Mouse (Mus musculus): ENCODE results near the gene Lrguk. TPM values are rescaled to one million over a fixed set of nuclear protein-coding genes. Genes with fewer than 3 reads are reported as not detected.

Lrguk gene
- total RNA-seq, 1 experiment from 2014 or later, result 0.67 TPM

- no peak for DNase-seq
These were observed 118.8 kb downstream of the Lrguk start for GRCm38 (mm10) chr6:34148021-34148420.

- no peak for DNase-seq
These were observed 119.4 kb downstream of the Lrguk start for GRCm38 (mm10) chr6:34148639-34149038.

- DNase-seq, result no peak
These were observed 119.8 kb downstream of the Lrguk start for GRCm38 (mm10) chr6:34149066-34149465.

GRCm38 (mm10) chr6:34149821-34150220 lies 120.6 kb downstream of the Lrguk start:
- DNase-seq, result no peak

- DNase-seq, result no peak
These were observed 124.1 kb downstream of the Lrguk start for GRCm38 (mm10) chr6:34153069-34154052.

- DNase-seq, result peak; percentile 59
These were observed 125.0 kb downstream of the Lrguk start for GRCm38 (mm10) chr6:34154202-34154601.

GRCm38 (mm10) chr6:34155137-34155804 lies 126.0 kb downstream of the Lrguk start:
- no peak for DNase-seq

- DNase-seq, result no peak
These were observed 126.8 kb downstream of the Lrguk start for GRCm38 (mm10) chr6:34156057-34156456.

- DNase-seq, result no peak
These were observed 127.8 kb downstream of the Lrguk start for GRCm38 (mm10) chr6:34156841-34157748.

GRCm38 (mm10) chr6:34159998-34160815 lies 131.0 kb downstream of the Lrguk start:
- DNase-seq, result peak; percentile 36

GRCm38 (mm10) chr6:34160816-34161310 lies 131.6 kb downstream of the Lrguk start:
- DNase-seq, result no peak

- no peak for DNase-seq
These were observed 132.3 kb downstream of the Lrguk start for GRCm38 (mm10) chr6:34161511-34161910.

GRCm38 (mm10) chr6:34162607-34163006 lies 133.4 kb downstream of the Lrguk start:
- DNase-seq, result no peak

- DNase-seq, result no peak
These were observed 133.8 kb downstream of the Lrguk start for GRCm38 (mm10) chr6:34163014-34163413.

GRCm38 (mm10) chr6:34168834-34169233 lies 139.6 kb downstream of the Lrguk start:
- DNase-seq, result no peak

GRCm38 (mm10) chr6:34170844-34171494 lies 141.7 kb downstream of the Lrguk start:
- no peak for DNase-seq

GRCm38 (mm10) chr6:34171748-34172457 lies 142.7 kb downstream of the Lrguk start:
- DNase-seq, result no peak

GRCm38 (mm10) chr6:34173251-34173650 lies 144.0 kb downstream of the Lrguk start:
- DNase-seq, result peak; percentile 37

GRCm38 (mm10) chr6:34174715-34175114 lies 145.5 kb downstream of the Lrguk start:
- no peak for DNase-seq

Data from adrenal gland, postnatal 14 days (tissue).